Mouse (Mus musculus): ENCODE measurements at regions not wholly inside any gene's neighbourhood (a gene's known extent, or its start where the extent isn't known, plus 50 kb on each side); places are given as distances from the start of the nearest gene placed in this dataset.

GRCm38 (mm10) chr8:86204421-86205229 is 363.9 kb downstream of the Phkb start:
- Histone ChIP-seq H3K4me3 (ENCODE audit: low read depth, low read length) (no peak overlapping the region), H3K4me1 (replicated peaks; ENCODE audit: control insufficient read depth, insufficient read depth, low read length) (peaks cover 4% of the 10 kb centered on the region; the same call in 1 of the 2 replicates), H3K27me3 (ENCODE audit: control insufficient read depth, insufficient read depth, low read length) (no peaks in the 10 kb centered on the region), H3K9ac (ENCODE audit: low read length) (no peak overlapping the region), H3K9me3 (ENCODE audit: control insufficient read depth, low read length) (no peaks in the 10 kb centered on the region), H3K4me2 (ENCODE audit: low read depth, low read length, severe bottlenecking) (no peak overlapping the region), H3K36me3 (ENCODE audit: control insufficient read depth, insufficient read depth, low read length) (no peaks in the 10 kb centered on the region), H3K27ac (ENCODE audit: low read depth, low read length) (no peak overlapping the region)
- ATAC-seq (replicated peaks; ENCODE audit: low FRiP score) (no peak), DNase-seq (ENCODE audit: low spot score) (no peak)
- WGBS = 38% methylated on average over 6 of the region's 6 CpGs

- Histone ChIP-seq H3K4me3 (ENCODE audit: low read depth, low read length) (no peak overlapping the region), H3K9me3 (ENCODE audit: control insufficient read depth, low read length) (no peaks in the 10 kb centered on the region), H3K4me1 (replicated peaks; ENCODE audit: control insufficient read depth, insufficient read depth, low read length) (peaks cover 4% of the 10 kb centered on the region; the same call in 1 of the 2 replicates), H3K27ac (ENCODE audit: low read depth, low read length) (no peak overlapping the region), H3K36me3 (ENCODE audit: control insufficient read depth, insufficient read depth, low read length) (no peaks in the 10 kb centered on the region), H3K9ac (ENCODE audit: low read length) (no peak overlapping the region), H3K27me3 (ENCODE audit: control insufficient read depth, insufficient read depth, low read length) (no peaks in the 10 kb centered on the region), H3K4me2 (ENCODE audit: low read depth, low read length, severe bottlenecking) (no peak overlapping the region)
- DNase-seq (ENCODE audit: low spot score) (no peak), ATAC-seq (replicated peaks; ENCODE audit: low FRiP score) (no peak)
- WGBS = 40% methylated on average over 9 of the region's 9 CpGs
Observed at GRCm38 (mm10) chr8:86203107-86203506, 362.3 kb downstream of the Phkb start.

GRCm38 (mm10) chr8:86201830-86202229 is 361.1 kb downstream of the Phkb start:
- Histone ChIP-seq H3K9ac (ENCODE audit: low read length) (no peak overlapping the region), H3K9me3 (ENCODE audit: control insufficient read depth, low read length) (no peaks in the 10 kb centered on the region), H3K27ac (ENCODE audit: low read depth, low read length) (no peak overlapping the region), H3K27me3 (ENCODE audit: control insufficient read depth, insufficient read depth, low read length) (no peaks in the 10 kb centered on the region), H3K4me2 (ENCODE audit: low read depth, low read length, severe bottlenecking) (no peak overlapping the region), H3K4me1 (replicated peaks; ENCODE audit: control insufficient read depth, insufficient read depth, low read length) (peaks cover 4% of the 10 kb centered on the region; the same call in 1 of the 2 replicates), H3K4me3 (ENCODE audit: low read depth, low read length) (no peak overlapping the region), H3K36me3 (ENCODE audit: control insufficient read depth, insufficient read depth, low read length) (no peaks in the 10 kb centered on the region)
- DNase-seq (ENCODE audit: low spot score) (no peak), ATAC-seq (replicated peaks; ENCODE audit: low FRiP score) (no peak)
- 83% methylated on average over 4 of the region's 4 CpGs for WGBS

GRCm38 (mm10) chr8:86192262-86192661 is 351.5 kb downstream of the Phkb start:
- Histone ChIP-seq H3K4me2 (ENCODE audit: low read depth, low read length, severe bottlenecking) (no peak overlapping the region), H3K9me3 (ENCODE audit: control insufficient read depth, low read length) (no peaks in the 10 kb centered on the region), H3K9ac (ENCODE audit: low read length) (no peak overlapping the region), H3K27ac (ENCODE audit: low read depth, low read length) (no peak overlapping the region), H3K4me1 (replicated peaks; ENCODE audit: control insufficient read depth, insufficient read depth, low read length) (no peaks in the 10 kb centered on the region), H3K4me3 (ENCODE audit: low read depth, low read length) (no peak overlapping the region), H3K36me3 (ENCODE audit: control insufficient read depth, insufficient read depth, low read length) (no peaks in the 10 kb centered on the region), H3K27me3 (ENCODE audit: control insufficient read depth, insufficient read depth, low read length) (no peaks in the 10 kb centered on the region)
- ATAC-seq (replicated peaks; ENCODE audit: low FRiP score) (no peak), DNase-seq (ENCODE audit: low spot score) (no peak)
- 84% methylated on average over 4 of the region's 4 CpGs for WGBS

- Histone ChIP-seq H3K4me3 (ENCODE audit: low read depth, low read length) (no peak overlapping the region), H3K9me3 (ENCODE audit: control insufficient read depth, low read length) (no peaks in the 10 kb centered on the region), H3K4me2 (ENCODE audit: low read depth, low read length, severe bottlenecking) (no peak overlapping the region), H3K4me1 (replicated peaks; ENCODE audit: control insufficient read depth, insufficient read depth, low read length) (no peaks in the 10 kb centered on the region), H3K9ac (ENCODE audit: low read length) (no peak overlapping the region), H3K27me3 (ENCODE audit: control insufficient read depth, insufficient read depth, low read length) (no peaks in the 10 kb centered on the region), H3K36me3 (ENCODE audit: control insufficient read depth, insufficient read depth, low read length) (no peaks in the 10 kb centered on the region), H3K27ac (ENCODE audit: low read depth, low read length) (no peak overlapping the region)
- DNase-seq (ENCODE audit: low spot score) = no peak
- ATAC-seq (replicated peaks; ENCODE audit: low FRiP score) = no peak
- 87% methylated on average over 5 of the region's 5 CpGs for WGBS
Observed at GRCm38 (mm10) chr8:86184671-86185070, 343.9 kb downstream of the Phkb start.

- no peak overlapping the region for H3K4me2 ChIP-seq (ENCODE audit: low read depth, low read length, severe bottlenecking)
- no peak overlapping the region for H3K4me3 ChIP-seq (ENCODE audit: low read depth, low read length)
- H3K4me1 ChIP-seq (replicated peaks; ENCODE audit: control insufficient read depth, insufficient read depth, low read length) = no peaks in the 10 kb centered on the region
- 88% methylated on average over 3 of the region's 3 CpGs for WGBS
- ATAC-seq (replicated peaks; ENCODE audit: low FRiP score) (no peak), DNase-seq (ENCODE audit: low spot score) (no peak)
- no peak overlapping the region for H3K9ac ChIP-seq (ENCODE audit: low read length)
- no peaks in the 10 kb centered on the region for H3K27me3 ChIP-seq (ENCODE audit: control insufficient read depth, insufficient read depth, low read length)
- H3K36me3 ChIP-seq (ENCODE audit: control insufficient read depth, insufficient read depth, low read length) = no peaks in the 10 kb centered on the region
- no peak overlapping the region for H3K27ac ChIP-seq (ENCODE audit: low read depth, low read length)
- no peaks in the 10 kb centered on the region for H3K9me3 ChIP-seq (ENCODE audit: control insufficient read depth, low read length)
Observed at GRCm38 (mm10) chr8:86180793-86181192, 340.0 kb downstream of the Phkb start.

- DNase-seq (ENCODE audit: low spot score) (no peak), ATAC-seq (replicated peaks; ENCODE audit: low FRiP score) (no peak)
- H3K9me3 ChIP-seq (ENCODE audit: control insufficient read depth, low read length) = no peaks in the 10 kb centered on the region
- H3K4me1 ChIP-seq (replicated peaks; ENCODE audit: control insufficient read depth, insufficient read depth, low read length) = no peaks in the 10 kb centered on the region
- no peaks in the 10 kb centered on the region for H3K27me3 ChIP-seq (ENCODE audit: control insufficient read depth, insufficient read depth, low read length)
- no peak overlapping the region for H3K4me2 ChIP-seq (ENCODE audit: low read depth, low read length, severe bottlenecking)
- no peak overlapping the region for H3K4me3 ChIP-seq (ENCODE audit: low read depth, low read length)
- 80% methylated on average over 1 of the region's 1 CpGs for WGBS
- no peak overlapping the region for H3K9ac ChIP-seq (ENCODE audit: low read length)
- H3K27ac ChIP-seq (ENCODE audit: low read depth, low read length) = no peak overlapping the region
- H3K36me3 ChIP-seq (ENCODE audit: control insufficient read depth, insufficient read depth, low read length) = no peaks in the 10 kb centered on the region
Observed at GRCm38 (mm10) chr8:86170091-86170490, 329.3 kb downstream of the Phkb start.

GRCm38 (mm10) chr8:86164818-86165217 is 324.1 kb downstream of the Phkb start:
- H3K9me3 ChIP-seq (ENCODE audit: control insufficient read depth, low read length) = no peaks in the 10 kb centered on the region
- H3K4me2 ChIP-seq (ENCODE audit: low read depth, low read length, severe bottlenecking) = no peak overlapping the region
- H3K9ac ChIP-seq (ENCODE audit: low read length) = no peak overlapping the region
- no peak for DNase-seq (ENCODE audit: low spot score)
- H3K36me3 ChIP-seq (ENCODE audit: control insufficient read depth, insufficient read depth, low read length) = no peaks in the 10 kb centered on the region
- H3K4me3 ChIP-seq (ENCODE audit: low read depth, low read length) = no peak overlapping the region
- WGBS = 89% methylated on average over 2 of the region's 2 CpGs
- H3K4me1 ChIP-seq (replicated peaks; ENCODE audit: control insufficient read depth, insufficient read depth, low read length) = no peaks in the 10 kb centered on the region
- ATAC-seq (replicated peaks; ENCODE audit: low FRiP score) = no peak
- no peaks in the 10 kb centered on the region for H3K27me3 ChIP-seq (ENCODE audit: control insufficient read depth, insufficient read depth, low read length)
- H3K27ac ChIP-seq (ENCODE audit: low read depth, low read length) = no peak overlapping the region

Data from forebrain, embryonic 11.5 days (tissue).